Mouse (Mus musculus): ENCODE measurements around the gene Pipox. TPM values are rescaled to one million over a fixed set of nuclear protein-coding genes. Genes with fewer than 3 reads are reported as not detected.

The Pipox gene
- polyA plus RNA-seq, 1 experiment: not detected

DNA sequence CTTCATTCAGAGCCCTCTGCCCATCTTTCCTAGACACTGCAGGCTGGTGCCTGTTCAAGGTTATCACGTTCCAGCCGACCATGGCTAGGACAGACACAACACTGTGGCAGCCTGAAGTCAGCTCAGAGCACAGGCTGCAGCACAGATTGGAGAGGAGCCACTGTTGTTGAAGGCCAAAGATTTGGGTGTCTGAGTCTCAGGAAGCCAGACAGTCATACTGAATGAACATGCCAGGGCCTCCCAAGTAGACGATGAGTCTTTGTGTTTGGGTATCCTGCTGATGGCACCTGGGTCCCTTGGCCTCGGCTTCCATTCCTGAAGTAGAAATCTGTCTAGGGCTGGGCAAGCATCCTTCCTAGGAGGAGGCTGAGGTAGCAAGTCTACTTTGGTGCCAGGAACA, 61.4 kb downstream of the Pipox start:
- H3K27me3 ChIP-seq (ENCODE audit: control insufficient read depth): no peaks in the 10 kb centered on the region
- no peaks in the 10 kb centered on the region for H3K4me1 ChIP-seq (ENCODE audit: control insufficient read depth)
- TF ChIP-seq TAL1 (IDR thresholded peaks at IDR 0.05; ENCODE audit: low read length): no peak
- no peak for TF ChIP-seq GATA1 (IDR thresholded peaks at IDR 0.05; ENCODE audit: low read length)
- H3K9me3 ChIP-seq (ENCODE audit: control insufficient read depth, low read length): no peaks in the 10 kb centered on the region
- no peak overlapping the region for H3K4me3 ChIP-seq (replicated peaks)
- H3K36me3 ChIP-seq (ENCODE audit: control insufficient read depth): peaks cover 93% of the 10 kb centered on the region

DNA sequence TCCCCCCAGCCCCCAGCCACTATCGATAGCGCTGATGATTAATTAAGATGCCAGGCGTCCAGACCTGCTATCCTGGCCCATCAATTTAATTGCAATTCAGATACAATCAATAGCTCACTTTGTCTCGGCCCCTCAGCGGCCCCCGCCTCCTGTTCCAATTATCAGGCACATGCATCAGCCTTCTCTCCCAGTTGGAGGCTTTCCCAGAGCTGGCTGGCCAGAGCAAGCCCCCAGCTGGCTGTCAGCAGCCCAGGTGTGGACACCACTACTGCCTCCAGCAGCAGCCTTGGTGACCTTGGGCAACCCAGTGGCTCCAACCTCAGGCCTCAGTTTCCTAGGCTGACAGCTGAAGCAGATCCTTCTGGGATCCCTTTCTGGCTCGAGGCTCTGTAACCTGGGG, 63.0 kb downstream of the Pipox start:
- Histone ChIP-seq H3K36me3 (ENCODE audit: control insufficient read depth) (peaks cover 93% of the 10 kb centered on the region), H3K27me3 (ENCODE audit: control insufficient read depth) (no peaks in the 10 kb centered on the region), H3K9me3 (ENCODE audit: control insufficient read depth, low read length) (no peaks in the 10 kb centered on the region), H3K4me1 (ENCODE audit: control insufficient read depth) (no peaks in the 10 kb centered on the region), H3K4me3 (replicated peaks) (no peak overlapping the region)
- TF ChIP-seq GATA1 (IDR thresholded peaks at IDR 0.05; ENCODE audit: low read length) (no peak), TAL1 (IDR thresholded peaks at IDR 0.05; ENCODE audit: low read length) (no peak)

Other genes with a start within 250 kb of the Pipox start
- gene Nufip2, start 207.9 kb downstream of the Pipox start, polyA plus RNA-seq (2012): 1.0 and 1.1 TPM in 2 replicates
- not detected in 2 replicates for gene Cryba1, start 168.8 kb downstream of the Pipox start, polyA plus RNA-seq (2012)
- gene Myo18a, start 130.8 kb downstream of the Pipox start, polyA plus RNA-seq (2012): 5.1 and 7.7 TPM in 2 replicates
- not detected in 2 replicates for gene Gm10277, start 106.3 kb downstream of the Pipox start, polyA plus RNA-seq (2012)
- gene Sez6, start 36.7 kb upstream of the Pipox start, polyA plus RNA-seq (2012): 0.02 TPM in 1 of 2 replicates, not detected in the other
- gene Phf12, start 88.7 kb upstream of the Pipox start, polyA plus RNA-seq (2012): 16.6 and 19.3 TPM in 2 replicates
- 4.7 and 5.1 TPM in 2 replicates for gene Dhrs13, start 138.2 kb upstream of the Pipox start, polyA plus RNA-seq (2012)
- gene Flot2, start 143.8 kb upstream of the Pipox start, polyA plus RNA-seq (2012): 4.8 and 5.4 TPM in 2 replicates
- gene Eral1, start 186.3 kb upstream of the Pipox start, polyA plus RNA-seq (2012): 0.14 and 0.29 TPM in 2 replicates
- 0.77 and 0.78 TPM in 2 replicates for gene Fam222b, start 200.6 kb upstream of the Pipox start, polyA plus RNA-seq (2012)